Mouse (Mus musculus): ENCODE data around the gene Tgoln1.
A peak's percentile ranks its signal among the peaks of the same experiment; 100 is the strongest.

Gene Tgoln1

DNA sequence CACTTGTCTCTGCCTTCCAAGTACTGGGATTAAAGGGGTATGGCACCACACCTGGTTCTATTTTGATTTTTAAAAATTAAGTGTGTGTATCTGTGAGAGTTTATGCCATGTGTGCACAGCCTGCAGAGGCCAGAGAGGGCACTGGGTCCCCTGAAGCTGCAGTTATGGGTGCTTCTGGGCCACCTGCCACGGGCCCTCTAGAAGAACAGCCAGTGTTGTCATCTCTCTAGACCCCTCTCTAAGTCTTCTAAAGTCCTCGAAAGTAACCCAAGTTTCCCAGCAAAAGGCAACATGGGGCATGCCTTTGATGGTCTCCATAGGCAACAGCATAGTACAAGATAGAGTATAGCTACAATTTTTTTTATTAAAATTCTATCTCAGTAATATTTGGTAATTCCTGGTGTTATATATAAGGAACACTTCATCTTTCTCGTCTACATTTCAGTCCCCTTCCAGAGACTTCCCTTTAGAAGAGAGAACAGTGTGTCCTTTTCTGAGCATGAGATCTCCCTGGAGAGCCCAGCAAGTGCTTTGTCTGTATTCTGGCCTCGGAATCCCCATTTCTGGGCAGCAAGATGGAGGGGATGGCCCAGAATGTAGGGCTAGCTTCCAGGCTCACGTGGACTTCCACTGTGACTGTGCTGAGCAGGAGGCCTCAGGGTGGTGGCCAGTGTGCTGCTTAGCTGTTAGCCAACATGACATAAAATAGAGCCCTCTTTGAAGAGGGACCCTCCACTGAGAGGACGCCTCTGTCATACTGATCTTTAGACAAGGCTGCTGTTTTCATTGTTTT, 23.6 kb downstream of the Tgoln1 start:
- DNase-seq: no peak

DNA sequence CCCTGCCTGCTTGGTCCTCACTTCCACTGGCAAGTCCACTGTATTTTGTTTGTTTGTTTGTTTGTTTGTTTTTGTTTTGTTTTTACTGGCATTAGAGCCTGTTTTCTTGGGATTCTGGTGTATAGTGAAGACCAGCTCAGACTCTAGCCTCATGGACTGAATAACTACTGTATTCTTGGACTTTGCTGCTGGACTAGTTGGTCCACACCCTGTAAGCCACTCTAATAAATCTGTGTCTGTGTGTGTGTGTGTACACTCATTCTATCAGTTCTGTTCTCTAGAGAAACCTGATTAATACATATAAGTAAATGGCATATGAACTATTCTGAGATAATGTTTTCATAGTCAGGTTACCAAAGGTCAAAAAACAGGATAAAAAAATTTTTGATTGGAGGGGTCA, 26.7 kb downstream of the Tgoln1 start:
- DNase-seq: no peak

DNA sequence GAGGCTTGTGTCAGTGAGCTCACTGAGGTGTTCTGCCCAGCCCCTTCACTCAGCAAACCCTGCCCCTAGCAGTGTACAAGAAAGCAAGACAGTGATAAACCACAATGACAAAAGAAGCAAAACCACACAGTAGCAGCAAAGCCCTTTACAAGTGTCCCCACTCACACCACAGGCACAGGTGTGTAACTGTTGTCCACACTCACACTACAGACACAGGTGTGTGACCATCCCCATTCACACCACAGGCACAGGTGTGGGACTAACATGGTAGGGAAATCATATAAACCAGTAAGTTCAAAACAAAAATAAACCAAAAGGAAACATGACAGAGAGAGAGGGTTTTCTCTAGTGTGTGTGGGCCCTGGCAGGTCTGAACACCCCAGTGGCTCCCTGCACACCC, 28.5 kb downstream of the Tgoln1 start:
- DNase-seq: no peak

DNA sequence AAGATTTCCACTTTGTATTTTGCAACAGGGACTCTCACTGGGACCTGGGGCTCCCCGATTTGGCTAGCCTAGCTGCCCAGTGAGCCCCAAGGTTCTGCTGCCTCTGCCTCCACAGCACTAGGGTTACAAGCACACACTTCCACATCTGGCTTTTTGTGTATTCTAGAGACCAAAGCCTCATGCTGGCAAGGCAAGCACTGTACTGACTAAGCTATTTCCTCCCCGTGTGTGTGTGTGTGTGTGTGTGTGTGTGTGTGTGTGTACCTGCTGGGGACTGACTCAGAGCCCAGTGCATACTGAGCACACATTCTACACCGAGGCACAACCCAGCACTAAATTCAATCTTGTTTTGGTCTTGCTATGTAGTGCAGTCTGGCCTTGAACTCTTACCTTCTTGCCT, 30.1 kb downstream of the Tgoln1 start:
- no peak for DNase-seq

DNA sequence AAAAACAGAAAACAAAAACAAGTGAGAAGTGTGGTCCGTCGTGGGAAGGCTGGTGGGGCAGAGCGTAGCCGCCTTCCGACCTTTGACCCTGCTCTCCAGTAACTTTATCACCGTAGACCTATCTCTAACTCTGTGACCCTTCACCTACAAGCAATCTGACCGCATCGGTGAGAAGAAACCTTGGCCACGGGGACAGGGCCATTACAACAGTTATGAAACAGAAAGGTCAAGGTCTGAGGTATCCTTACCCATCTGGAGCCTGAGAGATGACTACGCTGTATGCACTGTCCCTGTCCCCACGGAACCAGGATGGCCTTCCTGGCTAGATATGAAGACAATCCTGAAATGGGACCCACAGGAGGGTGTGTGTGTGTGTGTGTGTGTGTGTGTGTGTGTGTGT, 32.6 kb downstream of the Tgoln1 start:
- no peak for DNase-seq

- no peak for DNase-seq
Measured at GRCm38 (mm10) chr6:72583211-72583839, 33.5 kb downstream of the Tgoln1 start.

GRCm38 (mm10) chr6:72581625-72582382, 35.0 kb downstream of the Tgoln1 start:
- no peak for DNase-seq

- DNase-seq: no peak
Measured at GRCm38 (mm10) chr6:72576041-72576440, 40.8 kb downstream of the Tgoln1 start.

GRCm38 (mm10) chr6:72571826-72572225, 45.0 kb downstream of the Tgoln1 start:
- DNase-seq: no peak

- DNase-seq: no peak
Measured at GRCm38 (mm10) chr6:72570644-72571397, 46.0 kb downstream of the Tgoln1 start.

DNA sequence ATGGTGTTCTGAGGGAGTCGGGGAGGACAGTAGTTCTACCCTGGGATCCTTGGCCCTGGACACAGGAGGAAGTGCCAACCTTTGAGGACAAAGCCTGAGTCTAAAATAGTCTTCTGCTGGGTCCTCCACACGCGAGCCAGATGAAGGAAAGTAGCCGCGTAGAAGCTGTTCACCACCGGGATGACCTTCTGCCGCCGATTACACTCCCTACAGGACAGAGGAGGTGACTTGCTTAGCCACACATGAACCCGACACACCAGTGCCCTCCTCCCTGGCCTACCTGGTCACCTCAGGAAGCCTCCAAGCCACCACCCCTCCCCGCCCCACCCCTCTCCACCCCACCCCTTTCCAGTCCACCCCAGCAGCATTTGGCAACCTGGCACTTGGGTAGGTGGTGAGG, 48.1 kb downstream of the Tgoln1 start:
- DNase-seq: no peak

GRCm38 (mm10) chr6:72567508-72567907, 49.3 kb downstream of the Tgoln1 start:
- no peak for DNase-seq

DNA sequence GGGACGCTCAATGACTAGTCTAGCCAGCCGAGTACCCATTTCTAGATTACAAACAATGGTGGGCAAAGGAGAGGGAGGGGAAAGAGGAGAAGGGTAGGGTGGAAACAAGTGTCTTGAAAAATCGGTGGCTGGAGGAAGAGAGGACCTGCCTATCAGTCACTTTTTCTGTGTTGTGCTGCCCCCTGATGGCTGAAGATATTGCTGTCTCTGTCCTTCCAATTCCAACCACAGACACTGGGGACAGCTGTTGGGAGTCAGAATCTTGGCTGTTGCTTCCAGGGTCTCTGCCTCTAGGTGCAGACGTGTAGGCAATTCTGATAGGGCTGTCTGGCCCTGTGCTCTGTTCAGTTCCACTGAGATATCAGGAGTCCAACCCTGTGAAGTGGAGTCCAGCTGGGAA, 50.8 kb downstream of the Tgoln1 start:
- DNase-seq: peak; percentile 85

- no peak for DNase-seq
Measured at GRCm38 (mm10) chr6:72565506-72565905, 51.3 kb downstream of the Tgoln1 start.

- DNase-seq: no peak
Measured at GRCm38 (mm10) chr6:72562894-72563293, 53.9 kb downstream of the Tgoln1 start.

DNA sequence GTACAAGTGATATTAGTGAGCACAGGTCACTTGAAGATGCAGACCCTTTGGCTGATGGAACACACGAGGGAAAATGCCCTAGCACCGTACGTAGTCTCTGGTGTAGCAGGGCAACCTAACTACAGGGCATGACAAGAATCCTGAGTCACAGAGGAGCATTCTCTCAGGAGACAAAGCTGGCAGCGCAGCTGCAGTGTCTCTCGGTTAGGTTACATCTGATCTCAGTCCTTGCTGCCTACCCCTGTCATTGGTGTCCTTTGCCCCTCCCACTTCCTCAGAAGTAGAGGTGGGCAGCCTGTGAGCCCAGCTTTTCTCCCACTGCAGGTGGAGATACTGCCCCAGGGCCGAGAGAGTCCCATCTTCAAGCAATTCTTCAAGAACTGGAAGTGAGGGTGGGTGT, 54.3 kb downstream of the Tgoln1 start:
- DNase-seq: no peak

GRCm38 (mm10) chr6:72560801-72561200, 56.0 kb downstream of the Tgoln1 start:
- no peak for DNase-seq

Data from cerebellum, adult 8-10 months (tissue).